ENCODE assay signal across 8 mouse cellular contexts in the genomic region with DNA sequence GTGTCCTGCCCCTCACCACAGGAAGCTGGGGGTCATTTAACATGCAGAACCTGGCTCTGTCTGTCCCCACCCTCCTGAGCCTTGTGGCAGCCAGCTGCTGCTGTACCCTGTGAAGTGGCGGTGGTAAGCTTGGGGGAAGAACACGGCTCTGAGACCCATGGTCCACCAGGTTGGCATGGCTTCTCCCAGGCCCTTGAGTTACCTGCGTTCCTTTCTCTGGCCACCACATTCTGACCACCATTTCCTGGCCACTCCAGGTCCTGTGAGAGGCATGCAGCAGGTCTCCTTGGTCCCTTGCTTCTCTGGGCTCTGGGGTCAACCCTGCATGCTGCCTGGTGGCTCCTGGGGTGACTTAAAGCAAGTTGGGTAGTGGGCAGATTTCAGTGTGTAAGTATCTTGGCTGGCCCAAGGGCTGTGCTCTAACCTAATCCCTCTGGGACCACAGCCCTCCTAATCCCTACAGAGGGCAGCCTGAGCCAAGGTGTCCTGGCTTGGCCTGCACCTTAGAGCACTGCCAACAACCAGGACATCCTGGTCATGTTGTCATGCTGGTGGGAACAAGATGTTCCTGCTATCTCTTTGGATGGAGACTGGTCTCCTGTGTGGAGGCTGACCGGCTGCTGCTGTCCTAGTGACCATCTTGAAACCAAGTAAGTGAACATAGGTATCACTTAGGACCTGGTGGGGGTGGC. TPM values are rescaled to one million over a fixed set of nuclear protein-coding genes. Genes with fewer than 3 reads are reported as not detected.
A peak's percentile ranks its signal among the peaks of the same experiment; 100 is the strongest.
DNase-seq lines count a peak whose midpoint lies in the region; ATAC-seq lines count a peak whose summit lies in the region.

A gene (minus strand): TSS at position 343 of the 692 bp plus-strand sequence.

- H3K36me3 ChIP-seq in megakaryocyte, embryonic 14.5 days (replicated peaks; ENCODE audit: low read length), result peaks cover 1% of the 10 kb centered on the region
- no peaks in the 10 kb centered on the region for H3K36me3 ChIP-seq in embryonic facial prominence, embryonic 11.5 days (replicated peaks; ENCODE audit: control insufficient read depth, insufficient read depth, low read depth, low read length)
- H3K36me3 ChIP-seq in heart, embryonic 13.5 days, result 0 out of 2 replicates have a peak, but pooled peaks cover 2% of the 10 kb centered on the region
- H3K36me3 ChIP-seq in limb, embryonic 13.5 days, result no peaks in the 10 kb centered on the region

- 91% methylated on average over 4 of the region's 4 CpGs for WGBS in embryonic facial prominence, embryonic 11.5 days
- WGBS in heart, embryonic 13.5 days, result 74% methylated on average over 4 of the region's 4 CpGs
- WGBS in limb, embryonic 13.5 days, result 84% methylated on average over 4 of the region's 4 CpGs

- peak within 1 kb of the TSS; percentile 92 for H3K4me3 ChIP-seq in megakaryocyte, embryonic 14.5 days (replicated peaks)
- H3K4me3 ChIP-seq in embryonic facial prominence, embryonic 11.5 days (ENCODE audit: low read depth, low read length), result no peak within 1 kb of the TSS
- no peak within 1 kb of the TSS for H3K4me3 ChIP-seq in heart, embryonic 13.5 days
- no peak within 1 kb of the TSS for H3K4me3 ChIP-seq in limb, embryonic 13.5 days

- H3K4me1 ChIP-seq in megakaryocyte, embryonic 14.5 days, result peaks cover 71% of the 10 kb centered on the region
- H3K4me1 ChIP-seq in embryonic facial prominence, embryonic 11.5 days (ENCODE audit: control insufficient read depth, insufficient read depth, low read length), result peaks cover 1% of the 10 kb centered on the region; the same call in 1 of the 2 replicates
- peaks cover 37% of the 10 kb centered on the region for H3K4me1 ChIP-seq in heart, embryonic 13.5 days
- H3K4me1 ChIP-seq in limb, embryonic 13.5 days, result peaks cover 39% of the 10 kb centered on the region

- DNase-seq in embryonic facial prominence, embryonic 11.5 days (ENCODE audit: low spot score), result no peak
- peak; percentile 59 for DNase-seq in testis, postnatal 14 days (ENCODE audit: low spot score)
- DNase-seq in frontal cortex, postnatal 25 days (ENCODE audit: low spot score in 2 of 2), result no peak
- DNase-seq in right cerebral cortex, adult 18-20 months, result no peak

- ATAC-seq in megakaryocyte, adult 5-6 weeks (ENCODE audit: poor library complexity, severe bottlenecking), result no peak
- no peak for ATAC-seq in embryonic facial prominence, embryonic 11.5 days (replicated peaks; ENCODE audit: insufficient number of reproducible peaks, low FRiP score, low TSS enrichment, low read depth)
- no peak for ATAC-seq in heart, embryonic 13.5 days (ENCODE audit: extremely low read depth, insufficient number of reproducible peaks, low FRiP score, low TSS enrichment)
- no peak for ATAC-seq in limb, embryonic 13.5 days (ENCODE audit: low FRiP score, low read depth)

- no peak within 1 kb of the TSS; the same call in 1 of the 2 replicates for H3K9ac ChIP-seq in embryonic facial prominence, embryonic 11.5 days (replicated peaks; ENCODE audit: low read length)
- H3K9ac ChIP-seq in heart, embryonic 13.5 days, result no peak within 1 kb of the TSS
- H3K9ac ChIP-seq in limb, embryonic 13.5 days, result peak within 1 kb of the TSS; percentile 13; the same call in 1 of the 2 replicates

- H3K27ac ChIP-seq in embryonic facial prominence, embryonic 11.5 days (replicated peaks; ENCODE audit: low read depth, low read length), result no peak within 1 kb of the TSS
- H3K27ac ChIP-seq in heart, embryonic 13.5 days (replicated peaks), result peak within 1 kb of the TSS; percentile 94; the same call in 1 of the 2 replicates
- peak within 1 kb of the TSS; percentile 96 for H3K27ac ChIP-seq in limb, embryonic 13.5 days

- H3K27me3 ChIP-seq in megakaryocyte, embryonic 14.5 days (replicated peaks), result no peaks in the 10 kb centered on the region
- H3K27me3 ChIP-seq in embryonic facial prominence, embryonic 11.5 days (ENCODE audit: control insufficient read depth, insufficient read depth, low read length), result no peaks in the 10 kb centered on the region
- no peaks in the 10 kb centered on the region for H3K27me3 ChIP-seq in heart, embryonic 13.5 days (replicated peaks)
- H3K27me3 ChIP-seq in limb, embryonic 13.5 days, result no peaks in the 10 kb centered on the region

- no peaks in the 10 kb centered on the region for H3K9me3 ChIP-seq in megakaryocyte, embryonic 14.5 days
- H3K9me3 ChIP-seq in embryonic facial prominence, embryonic 11.5 days (replicated peaks; ENCODE audit: control insufficient read depth, low read length), result no peaks in the 10 kb centered on the region
- H3K9me3 ChIP-seq in heart, embryonic 13.5 days, result no peaks in the 10 kb centered on the region
- H3K9me3 ChIP-seq in limb, embryonic 13.5 days, result no peaks in the 10 kb centered on the region

- H3K4me2 ChIP-seq in embryonic facial prominence, embryonic 11.5 days (ENCODE audit: low read depth, low read length), result no peak within 1 kb of the TSS
- peak within 1 kb of the TSS; percentile 90; the same call in 1 of the 2 replicates for H3K4me2 ChIP-seq in heart, embryonic 13.5 days
- peak within 1 kb of the TSS; percentile 84 for H3K4me2 ChIP-seq in limb, embryonic 13.5 days (replicated peaks)

RNA-seq across cellular contexts. Expression of the gene that starts here (rescaled TPM):
- polyA plus RNA-seq in megakaryocyte, embryonic 14.5 days (2012; ENCODE audit: insufficient read depth, low replicate concordance), result 4.6 and 21.3 TPM in 2 replicates
- total RNA-seq in megakaryocyte, adult 5-6 weeks (2015), result 7.1 and 9.1 TPM in 2 replicates
- total RNA-seq in megakaryocyte, adult 5-6 weeks (2017), result 28.3 and 29.2 TPM in 2 replicates
- polyA plus RNA-seq in embryonic facial prominence, embryonic 11.5 days (2014; fragmentation: Nextera tagmentation; extraction: Ambion mirVana), result 33.0 and 48.5 TPM in 2 replicates
- polyA plus RNA-seq in heart, embryonic 13.5 days (2015; fragmentation: Nextera tagmentation; extraction: Ambion mirVana), result 67.1 and 71.8 TPM in 2 replicates
- 78.1 and 80.4 TPM in 2 replicates for polyA plus RNA-seq in limb, embryonic 13.5 days (2015; fragmentation: Nextera tagmentation; extraction: Ambion mirVana)
